Mouse (Mus musculus) heart, postnatal 10 days (tissue): ENCODE results near the gene Gnb4. TPM values are rescaled to one million over a fixed set of nuclear protein-coding genes. Genes with fewer than 3 reads are reported as not detected.

Experiments used
- DNase-seq, 2 experiments: peaks; one replicate each; pipeline ENCODE4 v3.0.0; 2021
- intact Hi-C: fragments of 180-260 bp; cut with DNase I; formaldehyde crosslinking; loops from one replicate; pipeline ENCODE4 v1.15.1; 2025
- total RNA-seq, 2 experiments: library from RNA; stranded (reverse); gene quantifications; 2 replicates each; pipeline ENCODE4 v1.2.3; 2021

Gene Gnb4
- total RNA-seq, result 10 to 100 TPM; 39.9 to 40.4 TPM

DNA sequence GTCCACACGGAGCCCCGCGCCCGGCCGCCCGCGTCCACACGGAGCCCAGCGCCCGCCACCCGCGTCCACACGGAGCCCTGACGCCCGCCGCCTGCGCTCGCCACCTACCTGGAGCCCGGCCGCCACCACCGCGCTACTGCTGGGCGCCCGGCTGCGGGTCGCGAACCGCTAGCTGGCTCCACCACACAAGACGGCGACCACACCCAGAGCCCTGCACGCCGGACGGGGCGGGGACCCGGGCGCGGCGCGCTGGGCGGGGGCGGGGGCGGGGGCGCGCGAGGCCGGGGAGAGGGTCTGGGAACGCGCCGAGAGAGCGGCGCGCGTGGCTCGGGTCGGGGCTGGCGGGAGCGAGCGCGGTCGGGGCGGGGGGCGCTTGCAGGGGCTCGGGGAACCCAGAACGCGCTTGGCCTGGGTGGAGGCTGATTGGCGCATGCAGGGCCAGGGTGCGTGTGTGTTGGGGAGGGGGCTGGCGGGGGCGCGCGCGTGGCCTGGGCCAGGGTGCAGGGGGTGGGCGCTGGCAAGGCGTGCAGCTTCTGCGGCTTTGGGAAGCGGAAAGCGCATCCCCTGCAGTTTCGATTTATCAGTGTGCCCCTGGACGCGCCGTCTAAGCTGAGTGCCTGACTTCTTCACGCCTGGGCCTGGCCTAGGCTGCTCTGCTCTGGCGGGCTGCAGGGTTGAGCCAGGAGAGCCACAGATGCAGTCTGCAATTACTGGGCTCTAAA is at the start of gene Gnb4:
Gene Gnb4, minus strand, starts transcription at position 255 of the 722 bp plus-strand sequence.
- intact Hi-C loops, result loop anchor here (5.0 kb wide), 1 partner anchor 41 kb away; no protein-coding TSS in a partner anchor
- DNase-seq, result peak; percentile 63 to 65

GRCm38 (mm10) chr3:32661556-32661930 is 45.2 kb upstream of the Gnb4 start:
- intact Hi-C loops, result no loop called here
- no peak for DNase-seq

DNA sequence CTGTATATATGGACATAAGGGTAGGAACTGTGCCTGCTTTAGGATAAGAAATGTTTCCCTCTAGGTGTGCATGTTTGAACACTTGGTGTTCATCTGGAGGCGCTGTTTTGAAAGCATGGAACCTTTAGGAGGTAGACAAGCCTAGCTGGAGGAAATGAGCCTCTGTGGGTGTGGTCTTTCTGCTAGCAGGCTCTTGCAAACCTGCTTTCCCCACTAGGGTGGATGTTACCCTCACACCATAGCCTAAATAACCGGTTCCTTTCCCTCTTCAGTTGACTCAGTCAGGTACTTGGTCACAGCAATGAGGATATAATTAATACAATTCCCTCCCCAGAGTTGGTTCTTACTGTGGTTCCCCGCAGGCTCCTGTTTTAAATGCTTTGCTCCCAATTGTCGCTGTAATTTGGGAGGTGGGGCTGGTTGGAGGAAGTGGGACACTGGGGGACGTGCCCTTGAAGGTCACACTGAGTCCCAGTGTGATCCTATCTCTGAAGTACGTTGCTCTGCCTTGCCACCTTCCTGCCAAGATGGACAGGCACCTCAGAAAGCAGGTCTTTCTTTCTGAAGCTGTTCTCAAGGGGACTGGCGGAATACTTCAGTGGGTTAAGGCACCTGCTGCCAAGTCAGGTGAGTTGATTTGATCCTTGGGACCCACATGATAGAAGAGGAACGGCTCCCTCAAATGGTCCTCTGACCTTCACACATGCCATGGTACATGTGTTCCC is 44.6 kb upstream of the Gnb4 start:
- no peak for DNase-seq
- intact Hi-C loops, result no loop called here

DNA sequence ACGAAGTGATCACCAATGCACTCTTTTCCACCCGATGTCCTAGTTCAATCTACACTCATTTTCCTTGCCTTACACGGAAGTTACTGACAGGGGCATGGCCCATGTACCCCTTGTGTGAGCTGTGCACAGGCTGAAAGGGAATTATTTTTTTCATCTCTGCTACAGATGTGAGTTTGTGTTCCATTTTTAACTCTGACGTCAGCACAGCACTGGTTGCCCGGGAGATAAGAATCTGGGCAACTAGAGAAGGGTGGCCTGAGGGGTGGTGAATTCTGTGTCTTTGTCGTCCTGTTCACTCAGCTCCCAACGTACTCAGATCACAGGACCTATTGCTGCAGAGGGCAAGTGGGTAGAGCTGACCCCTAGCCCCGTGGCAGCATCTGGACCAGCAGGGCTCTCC is 43.9 kb upstream of the Gnb4 start:
- intact Hi-C loops, result no loop called here
- no peak for DNase-seq

DNA sequence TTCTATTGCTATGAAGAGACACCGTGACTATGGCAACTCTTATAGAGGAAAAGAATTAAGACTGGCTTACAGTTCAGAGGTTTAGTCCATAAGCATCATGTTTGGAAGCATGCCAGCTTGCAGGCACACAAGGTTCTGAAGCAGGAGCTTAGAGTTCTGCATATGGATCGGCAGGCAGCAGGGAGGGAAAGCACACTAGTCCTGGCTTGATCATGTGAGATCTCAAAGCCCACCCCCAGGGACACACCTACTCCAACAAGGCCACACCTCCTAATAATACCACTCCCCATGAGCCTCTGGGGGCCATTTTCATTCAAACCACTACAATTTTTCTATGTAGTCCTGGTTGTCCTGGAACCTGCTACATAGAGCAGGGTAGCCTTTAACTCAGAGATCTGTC is 43.1 kb upstream of the Gnb4 start:
- no peak for DNase-seq
- intact Hi-C loops, result loop anchor here (5.0 kb wide), 1 partner anchor 42 kb away; the partner anchor contains the start of gene Gnb4

GRCm38 (mm10) chr3:32658821-32659220 is 42.4 kb upstream of the Gnb4 start:
- peak; percentile 25 to 42 for DNase-seq
- intact Hi-C loops, result loop anchor here (5.0 kb wide), 1 partner anchor 42 kb away; the partner anchor contains the start of gene Gnb4

- DNase-seq, result peak in 1 of 2 experiments; percentile 20
- intact Hi-C loops, result loop anchor here (5.0 kb wide), 1 partner anchor 41 kb away; the partner anchor contains the start of gene Gnb4
Measured at GRCm38 (mm10) chr3:32658401-32658800, 42.0 kb upstream of the Gnb4 start.

DNA sequence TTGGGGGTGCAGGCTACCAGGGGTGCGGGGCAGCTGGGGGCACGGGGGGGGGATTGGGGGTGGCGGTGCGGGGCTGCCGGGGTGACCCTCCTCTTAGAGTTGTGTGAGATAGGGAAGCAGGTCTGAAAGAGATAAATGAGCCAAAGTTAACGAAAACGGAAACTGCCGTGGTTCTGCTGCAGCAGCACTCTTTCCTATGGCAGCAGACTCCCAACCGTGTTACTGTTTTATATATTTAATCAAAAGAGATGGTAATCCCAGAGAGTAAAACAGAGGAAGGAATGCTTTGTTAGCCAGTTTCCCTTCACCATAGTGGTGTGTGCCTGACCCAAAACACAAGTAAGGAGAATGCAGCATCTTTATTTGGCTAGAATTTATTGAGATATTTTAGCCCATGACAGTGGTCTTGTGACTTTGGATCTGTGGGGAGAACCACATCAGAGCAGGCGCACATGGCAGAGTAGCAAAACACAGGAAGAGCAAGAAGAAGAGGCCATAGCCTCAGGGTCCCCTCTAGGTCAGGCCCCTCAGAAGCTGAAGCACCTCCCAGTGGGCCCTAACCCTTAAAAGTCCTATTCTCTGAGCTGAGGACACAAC is 40.1 kb upstream of the Gnb4 start:
- no peak for DNase-seq
- intact Hi-C loops, result loop anchor here (5.0 kb wide), 1 partner anchor 39 kb away; the partner anchor contains the start of gene Gnb4

GRCm38 (mm10) chr3:32655994-32656393 is 39.6 kb upstream of the Gnb4 start:
- intact Hi-C loops, result loop anchor here (5.0 kb wide), 1 partner anchor 39 kb away; the partner anchor contains the start of gene Gnb4
- DNase-seq, result peak in 1 of 2 experiments; percentile 11

- no peak for DNase-seq
Measured at GRCm38 (mm10) chr3:32652739-32653138, 36.4 kb upstream of the Gnb4 start.

DNA sequence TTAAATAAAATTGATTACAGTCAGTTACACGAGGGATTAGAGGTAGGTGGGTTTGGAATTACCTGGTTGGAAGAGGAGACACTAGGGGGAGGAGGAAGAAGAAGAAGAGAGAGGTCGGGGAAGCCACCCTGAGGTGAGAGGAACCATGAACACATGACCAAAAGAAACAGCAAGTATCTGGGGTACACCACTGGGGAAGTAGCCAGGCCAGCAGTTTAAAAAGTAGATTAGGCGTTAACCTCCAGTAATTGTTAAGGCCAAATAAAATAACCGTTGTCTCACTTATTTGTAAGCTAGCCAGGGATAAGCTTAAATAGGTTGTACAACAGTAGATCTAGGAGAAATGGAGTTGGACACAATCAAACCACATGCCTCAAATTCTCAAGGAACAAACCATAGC is 32.9 kb upstream of the Gnb4 start:
- no peak for DNase-seq
- intact Hi-C loops, result no loop called here

More at GRCm38 (mm10) chr3:32652739-32653138, 36.4 kb upstream of the Gnb4 start:
- intact Hi-C loops, result no loop called here

DNA sequence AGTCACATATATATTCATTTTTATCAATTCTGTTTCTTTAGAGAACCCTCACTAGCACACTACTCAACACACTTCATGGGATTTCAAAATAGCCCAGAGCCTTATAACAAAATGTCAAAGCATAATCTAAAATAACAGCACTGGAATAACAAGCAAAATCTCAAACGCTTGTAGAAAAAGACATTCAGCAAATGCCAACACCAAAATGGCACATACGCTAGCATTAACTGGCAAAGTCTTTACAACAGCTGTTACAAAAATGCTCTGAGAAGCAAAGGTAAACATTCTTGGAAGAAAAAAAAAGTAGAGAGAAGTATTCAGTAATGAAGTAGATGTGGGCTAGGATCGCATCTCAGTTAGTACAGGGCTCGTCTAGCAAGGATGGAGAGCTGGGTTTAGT is 30.5 kb upstream of the Gnb4 start:
- intact Hi-C loops, result no loop called here
- DNase-seq, result no peak

DNA sequence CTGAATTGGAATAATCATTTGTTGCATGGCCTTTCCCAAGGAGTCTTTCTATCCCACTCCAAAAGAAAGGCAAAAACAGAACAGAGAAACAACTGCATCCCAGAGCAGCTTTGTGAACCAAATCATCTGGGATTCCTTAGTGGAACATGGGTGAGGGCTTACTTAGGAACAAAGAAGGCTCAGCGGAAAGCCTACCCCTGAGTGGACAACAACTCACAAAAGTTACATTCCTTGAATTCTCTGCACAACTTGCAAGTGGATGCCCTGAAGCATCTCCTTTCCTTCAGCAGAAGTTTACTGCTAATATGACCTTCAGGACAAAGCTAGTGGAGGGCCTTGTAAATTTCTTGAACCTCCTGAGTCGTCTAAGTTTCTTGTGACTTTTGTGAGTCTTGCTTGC is 28.4 kb upstream of the Gnb4 start:
- intact Hi-C loops, result no loop called here
- no peak for DNase-seq

- intact Hi-C loops, result no loop called here
- no peak for DNase-seq
Measured at GRCm38 (mm10) chr3:32642116-32642515, 25.7 kb upstream of the Gnb4 start.

DNA sequence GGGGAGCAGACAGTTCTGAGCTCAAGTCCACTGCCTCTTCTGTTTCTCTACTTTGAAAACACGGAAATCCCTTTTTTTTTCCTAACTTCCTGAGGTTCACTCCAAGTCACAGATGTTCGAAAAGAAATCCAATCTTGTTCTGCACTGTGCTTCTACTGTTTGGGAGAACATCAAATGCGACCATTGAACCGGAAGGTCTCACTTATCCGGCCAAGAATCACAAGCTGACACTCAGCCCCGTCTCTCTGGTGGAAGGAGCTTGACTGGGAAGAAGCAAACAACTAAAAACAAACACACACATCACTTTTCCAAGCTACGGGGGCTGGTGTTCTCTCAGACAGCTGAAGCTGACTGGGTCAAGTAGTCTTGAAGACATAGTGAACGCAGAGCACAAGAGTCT is 21.9 kb upstream of the Gnb4 start:
- peak; percentile 33 to 44 for DNase-seq
- intact Hi-C loops, result no loop called here

- intact Hi-C loops, result no loop called here
- no peak for DNase-seq
Measured at GRCm38 (mm10) chr3:32632760-32633264, 16.4 kb upstream of the Gnb4 start.

DNA sequence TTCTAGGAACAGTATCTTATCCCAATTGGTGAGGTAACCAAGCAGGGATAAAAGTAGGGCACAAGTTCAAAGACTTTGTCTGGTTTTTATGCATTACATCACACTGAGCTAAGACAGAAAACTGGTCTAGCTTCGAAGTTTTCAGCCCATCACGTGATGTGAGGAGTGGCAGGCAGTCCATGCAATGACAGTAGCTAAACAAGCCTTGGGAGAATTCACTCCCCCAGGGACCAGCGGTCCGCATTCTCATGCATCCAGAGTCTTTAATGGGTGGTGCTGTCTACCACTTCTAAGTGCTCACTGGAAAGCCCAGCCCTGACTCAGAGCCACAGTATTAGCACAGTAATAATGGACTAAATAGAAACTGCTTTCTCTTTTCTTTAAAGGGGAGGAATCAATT is 13.8 kb upstream of the Gnb4 start:
- intact Hi-C loops, result no loop called here
- DNase-seq, result peak; percentile 32 to 38

DNA sequence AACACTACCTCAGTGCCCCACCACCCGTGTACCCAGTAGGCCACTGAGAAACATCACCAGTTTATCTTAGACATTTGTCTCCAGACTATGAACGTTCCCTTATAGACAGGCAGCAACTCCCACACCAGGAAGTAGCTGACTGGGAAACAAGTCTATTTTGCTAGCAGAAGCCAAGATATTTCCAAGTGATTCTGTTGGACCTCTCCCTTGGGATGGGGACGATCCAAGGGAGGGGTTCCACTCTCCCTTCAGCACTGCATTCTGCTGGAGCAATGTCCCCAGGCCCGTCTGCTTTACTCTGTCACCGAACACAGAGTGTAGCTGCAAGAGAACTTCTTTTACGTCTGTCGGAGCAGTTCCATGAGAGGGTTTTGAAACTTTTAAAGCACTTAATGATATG is 11.8 kb upstream of the Gnb4 start:
- intact Hi-C loops, result no loop called here
- peak; percentile 32 to 38 for DNase-seq

GRCm38 (mm10) chr3:32622106-32622505 is 5.7 kb upstream of the Gnb4 start:
- intact Hi-C loops, result no loop called here
- DNase-seq, result no peak

DNA sequence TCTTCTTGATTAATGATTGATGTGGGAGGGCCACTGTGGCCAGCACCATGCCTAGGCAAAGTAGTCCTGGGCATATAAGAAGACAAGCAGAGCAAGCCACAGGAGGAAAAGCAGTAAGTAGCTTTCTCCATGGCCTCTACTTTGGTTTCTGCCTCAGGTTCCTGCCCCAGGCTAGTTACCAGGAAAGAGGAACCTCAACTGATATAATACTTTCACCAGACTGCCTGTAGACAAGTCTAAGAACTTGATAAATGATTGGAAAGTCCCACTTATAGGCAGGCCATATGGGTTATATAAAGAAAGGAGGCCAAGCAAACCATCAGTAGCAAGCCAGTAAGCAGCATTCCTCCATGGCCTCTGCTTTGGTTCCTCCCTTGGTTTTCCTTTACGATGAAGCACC is 5.3 kb upstream of the Gnb4 start:
- intact Hi-C loops, result no loop called here

DNA sequence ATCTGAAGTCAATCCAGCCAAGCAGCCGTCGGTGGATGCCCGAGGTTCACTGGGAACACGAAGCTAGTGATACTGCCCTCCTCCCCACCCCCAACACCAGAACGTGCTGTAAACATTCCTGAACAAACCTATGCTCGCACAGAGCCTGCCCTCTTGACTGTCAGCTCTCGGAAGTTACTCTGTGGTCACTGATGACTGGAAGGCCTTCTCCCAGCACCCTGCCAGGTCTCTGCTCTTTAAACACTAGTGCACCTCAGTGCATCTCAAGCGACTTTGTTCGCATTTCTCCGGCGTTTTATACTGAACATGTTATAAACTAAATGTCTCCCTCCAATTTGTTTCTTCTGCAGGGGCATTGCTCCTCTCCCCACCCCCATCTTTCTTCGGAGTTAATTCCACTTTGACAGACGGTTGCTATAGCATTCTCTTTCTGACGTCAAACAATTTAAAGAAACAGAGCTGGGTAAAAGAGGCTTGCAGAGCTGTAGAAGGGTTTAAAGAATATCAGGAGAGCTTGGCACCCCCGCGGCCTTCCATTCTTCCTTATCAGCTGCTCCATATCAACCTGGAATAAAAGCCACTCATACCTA is 763 bp upstream of the Gnb4 start:
- intact Hi-C loops, result loop anchor here (5.0 kb wide), 1 partner anchor 40 kb away; no protein-coding TSS in a partner anchor
- DNase-seq, result no peak

More for the DNA sequence above, 5.3 kb upstream of the Gnb4 start:
- DNase-seq, result no peak
